Comparison of ENCODE assay signal across 8 mouse cellular contexts in the genomic region with DNA sequence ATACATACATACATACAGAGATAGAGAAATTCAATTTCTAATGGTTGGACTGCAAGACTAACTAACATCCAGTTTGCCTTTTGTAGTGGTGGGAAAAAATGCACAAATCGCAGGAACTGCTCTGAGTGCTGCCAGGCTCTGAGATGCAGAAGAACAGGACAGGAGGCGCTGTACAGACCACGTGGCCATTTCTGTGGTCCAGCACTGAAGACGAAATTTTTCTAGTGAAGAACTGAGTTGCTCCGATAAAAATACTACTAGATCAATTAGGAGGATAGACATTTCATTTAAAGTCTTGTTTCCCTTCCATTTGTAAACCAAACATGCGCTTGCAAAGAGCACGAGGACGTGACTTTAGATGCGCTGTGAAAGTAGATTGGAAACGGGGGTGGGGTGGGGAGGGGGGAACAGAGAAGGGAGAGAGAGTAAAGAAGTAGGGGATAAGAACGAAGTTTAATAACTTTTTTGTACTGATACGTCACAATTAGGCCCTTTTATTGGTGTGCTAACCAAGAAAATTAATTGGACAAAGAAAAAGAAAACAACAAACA. TPM values are rescaled to one million over a fixed set of nuclear protein-coding genes. Genes with fewer than 3 reads are reported as not detected.
DNase-seq lines count a peak whose midpoint lies in the region; ATAC-seq and TF ChIP-seq lines count a peak whose summit lies in the region.

No protein-coding gene starts in this region.

- no peaks in the 10 kb centered on the region for H3K9me3 ChIP-seq in CH12.LX (replicated peaks; ENCODE audit: low read length)
- no peaks in the 10 kb centered on the region for H3K9me3 ChIP-seq in liver, embryonic 15.5 days (replicated peaks)

- TF ChIP-seq POLR2A in CH12.LX (IDR thresholded peaks at IDR 0.05; ENCODE audit: low read depth, low read length), result 0 out of 2 replicates have a peak, but pooled peaks have one; percentile 22

- under 1% methylated on average over 12 of the region's 12 CpGs for WGBS in liver, embryonic 15.5 days (ENCODE audit: insufficient replicate concordance)

- TF ChIP-seq EP300 in CH12.LX (IDR thresholded peaks at IDR 0.05; ENCODE audit: low read length), result no peak

- dilution Hi-C loops in CH12.LX (cut with MboI; ENCODE audit: extremely low pct_ligation_motif_present, extremely low pct_unique_long_range_greater_than_20kb, low sequenced_read_pairs), result no loop called here

- H3K4me1 ChIP-seq in CH12.LX (ENCODE audit: control insufficient read depth in 1 of 2, insufficient read depth in 2 of 2), result peaks cover 4 to 25% of the 10 kb centered on the region in 2 experiments; a peak in 3 of 4 replicates
- H3K4me1 ChIP-seq in liver, embryonic 15.5 days (replicated peaks), result peaks cover 51% of the 10 kb centered on the region

- H3K4me3 ChIP-seq in CH12.LX (replicated peaks in 1 of 3; ENCODE audit: low read depth in 2 of 3, low read length in 2 of 3, poor library complexity in 1 of 3), result peak overlapping the region; percentile 46 to 65 (median 64)
- H3K4me3 ChIP-seq in liver, embryonic 15.5 days (replicated peaks), result peak overlapping the region; percentile 51

- H3K36me3 ChIP-seq in CH12.LX (replicated peaks in 1 of 2; ENCODE audit: control insufficient read depth in 1 of 2, insufficient read depth in 1 of 2, low read length in 1 of 2), result no peaks in the 10 kb centered on the region
- H3K36me3 ChIP-seq in liver, embryonic 15.5 days (replicated peaks), result no peaks in the 10 kb centered on the region
- H3K36me3 ChIP-seq in splenic B cell, adult 2 months (ENCODE audit: control insufficient read depth, insufficient read depth, low read length, poor library complexity, severe bottlenecking), result no peaks in the 10 kb centered on the region

- no peaks in the 10 kb centered on the region for H3K79me2 ChIP-seq in CH12.LX (replicated peaks; ENCODE audit: control insufficient read depth, extremely low read depth, insufficient read depth, poor library complexity, severe bottlenecking)

- in situ Hi-C loops in CH12.LX (cut with MboI; ENCODE audit: low pct_ligation_motif_present, low pct_unique_long_range_greater_than_20kb, low sequenced_read_pairs), result loop anchor here (10.0 to 25.0 kb wide), 4 partner anchors 234 to 1059 kb away; no protein-coding TSS in a partner anchor

- peak overlapping the region; percentile 85 for H3K4me2 ChIP-seq in CH12.LX (ENCODE audit: insufficient read depth, low read depth, poor library complexity, severe bottlenecking)
- H3K4me2 ChIP-seq in liver, embryonic 15.5 days, result peak overlapping the region; percentile 74

- intact Hi-C loops in heart, postnatal 10 days (cut with DNase I), result loop anchor here (5.0 kb wide), 3 partner anchors 61 to 541 kb away; no protein-coding TSS in a partner anchor

- peak in 1 of 2 experiments; percentile 58; a peak in 2 of 4 replicates for TF ChIP-seq CTCF in CH12.LX (conservative IDR thresholded peaks at IDR 0.05 in 1 of 2, IDR thresholded peaks at IDR 0.05 in 1 of 2; ENCODE audit: low read depth in 2 of 2, low read length in 2 of 2)

- peak overlapping the region; percentile 47; the same call in 1 of the 2 replicates for H3K9ac ChIP-seq in CH12.LX (ENCODE audit: insufficient read depth, low read depth)
- H3K9ac ChIP-seq in liver, embryonic 15.5 days, result peak overlapping the region; percentile 23; the same call in 1 of the 2 replicates

- H3K27me3 ChIP-seq in CH12.LX (replicated peaks), result no peaks in the 10 kb centered on the region
- no peaks in the 10 kb centered on the region for H3K27me3 ChIP-seq in liver, embryonic 15.5 days
- no peaks in the 10 kb centered on the region for H3K27me3 ChIP-seq in splenic B cell, adult 2 months (ENCODE audit: control insufficient read depth, insufficient read depth, low read length, poor library complexity, severe bottlenecking)

- TF ChIP-seq RAD21 in CH12.LX (IDR thresholded peaks at IDR 0.05; ENCODE audit: low read depth, low read length), result no peak; the same call in 1 of the 2 replicates

- DNase-seq in heart, adult 11 months, result peak; percentile 88
- DNase-seq in heart, adult 8-10 months (ENCODE audit: low spot score), result no peak
- DNase-seq in CH12.LX (ENCODE audit: extremely low read depth), result peak; percentile 76
- peak; percentile 49 to 54 for DNase-seq in cerebellum, postnatal 14 days
- peak; percentile 41 to 42 for DNase-seq in heart, postnatal 10 days
- peak; percentile 44 for DNase-seq in splenic B cell, adult 2 months (ENCODE audit: low read depth, low spot score)
- no peak for DNase-seq in spleen, postnatal 14 days (ENCODE audit: low spot score in 2 of 2)

- no peak overlapping the region for H3K27ac ChIP-seq in CH12.LX (ENCODE audit: insufficient read depth, low read depth)
- H3K27ac ChIP-seq in liver, embryonic 15.5 days (replicated peaks), result no peak overlapping the region

- ATAC-seq in liver, embryonic 15.5 days (ENCODE audit: insufficient read depth), result no peak

TF ChIP-seq in CH12.LX, 34 proteins besides CTCF, POLR2A, EP300 and RAD21:
- TF ChIP-seq USF1 (IDR thresholded peaks at IDR 0.05; ENCODE audit: low read depth, low read length), result peak; percentile 90
- TF ChIP-seq MAX (IDR thresholded peaks at IDR 0.05; ENCODE audit: low read length), result peak; percentile 99
- peak; percentile 86 for TF ChIP-seq USF2 (conservative IDR thresholded peaks at IDR 0.05; ENCODE audit: low read depth, low read length)
- no peak for TF ChIP-seq GABPA (IDR thresholded peaks at IDR 0.05; ENCODE audit: insufficient replicate concordance, low read depth, low read length)
- no peak for TF ChIP-seq ZC3H11A (IDR thresholded peaks at IDR 0.05; ENCODE audit: low read depth, low read length)
- 0 out of 2 replicates have a peak, but pooled peaks have one; percentile 17 for TF ChIP-seq IRF4 (IDR thresholded peaks at IDR 0.05; ENCODE audit: low read depth, low read length)
- 0 out of 2 replicates have a peak, but pooled peaks have one; percentile 3 for TF ChIP-seq ZNF384 (IDR thresholded peaks at IDR 0.05; ENCODE audit: low read depth, low read length)
- TF ChIP-seq CHD1 (IDR thresholded peaks at IDR 0.05; ENCODE audit: low read depth, low read length), result no peak
- TF ChIP-seq MAZ (IDR thresholded peaks at IDR 0.05; ENCODE audit: low read depth, low read length), result 0 out of 2 replicates have a peak, but pooled peaks have one; percentile 40
- peak; percentile 99 for TF ChIP-seq MXI1 (IDR thresholded peaks at IDR 0.05; ENCODE audit: low read depth, low read length)
- peak; percentile 99 for TF ChIP-seq MYC (IDR thresholded peaks at IDR 0.05; ENCODE audit: low read depth, low read length)
- peak; percentile 79 for TF ChIP-seq SIN3A (IDR thresholded peaks at IDR 0.05; ENCODE audit: low read length)
- no peak for TF ChIP-seq NELFE (IDR thresholded peaks at IDR 0.05; ENCODE audit: low read depth, low read length)

RNA-seq across cellular contexts. Expression of a gene that starts 7.6 kb away (rescaled TPM):
- total RNA-seq in heart, adult 8-10 months (2022), result 10 to 100 TPM; 17.7 to 20.3 (median 19.3) TPM
- 146 and 176 TPM in 2 replicates for total RNA-seq in CH12.LX (2012; rRNA removed)
- 134 and 141 TPM in 2 replicates for total RNA-seq in CH12.LX (2014; rRNA removed)
- polyA plus RNA-seq in CH12.LX (2012; ENCODE audit: insufficient read length, low read depth), result 185 and 198 TPM in 2 replicates
- total RNA-seq in heart, postnatal 10 days (2021), result 10 to 100 TPM; 26.9 to 33.6 TPM
- 59.3 and 65.7 TPM in 2 replicates for polyA plus RNA-seq in liver, embryonic 15.5 days (2015; fragmentation: Nextera tagmentation; extraction: Ambion mirVana)

RNA-seq across cellular contexts. Expression of a gene that starts 26.0 kb away (rescaled TPM):
- total RNA-seq in heart, adult 8-10 months (2022), result not detected
- total RNA-seq in CH12.LX (2012; rRNA removed), result not detected in 2 replicates
- total RNA-seq in CH12.LX (2014; rRNA removed), result not detected in 2 replicates
- polyA plus RNA-seq in CH12.LX (2012; ENCODE audit: insufficient read length, low read depth), result not detected in 2 replicates
- not detected for total RNA-seq in heart, postnatal 10 days (2021)
- not detected in 2 replicates for polyA plus RNA-seq in liver, embryonic 15.5 days (2015; fragmentation: Nextera tagmentation; extraction: Ambion mirVana)

RNA-seq across cellular contexts. Expression of a gene that starts 42.2 kb away (rescaled TPM):
- not detected for total RNA-seq in heart, adult 8-10 months (2022)
- total RNA-seq in CH12.LX (2012; rRNA removed) (not detected in 2 replicates), CH12.LX (2014; rRNA removed) (not detected in 2 replicates)
- polyA plus RNA-seq in CH12.LX (2012; ENCODE audit: insufficient read length, low read depth), result not detected in 2 replicates
- not detected for total RNA-seq in heart, postnatal 10 days (2021)
- polyA plus RNA-seq in liver, embryonic 15.5 days (2015; fragmentation: Nextera tagmentation; extraction: Ambion mirVana), result not detected in 2 replicates

Comparison
In these comparisons a context has a peak if more than half of its experiments do, and no peak if none do; other contexts are left out.
1. DNase-seq: peak in heart, adult 11 months (single experiment), CH12.LX (single experiment), cerebellum, postnatal 14 days (2 of 2), heart, postnatal 10 days (2 of 2) and splenic B cell, adult 2 months (single experiment); none in heart, adult 8-10 months (single experiment) and spleen, postnatal 14 days (0 of 2).